Mouse (Mus musculus) gastrocnemius, adult 2 months (tissue): ENCODE data around the gene Prelp. TPM values are rescaled to one million over a fixed set of nuclear protein-coding genes. Genes with fewer than 3 reads are reported as not detected.

Source experiments
- DNase-seq: peaks from one replicate; pipeline ENCODE4 v3.0.0; 2022
- H3K27ac ChIP-seq: fragments of 200-600 bp; 2 replicates; pipeline ENCODE4 v1.8.1; 2022; ENCODE audit warnings: mild to moderate bottlenecking
- H3K4me3 ChIP-seq: fragments of 200-600 bp; 2 replicates; pipeline ENCODE4 v1.8.1; 2022; ENCODE audit warnings: mild to moderate bottlenecking, moderate library complexity
- CTCF ChIP-seq: fragments of 200-600 bp; IDR thresholded peaks from 2 replicates; pipeline ENCODE4 v1.8.1; 2022; ENCODE audit warnings: antibody characterized with exemption, mild to moderate bottlenecking, moderate library complexity
- intact Hi-C: fragments of 180-260 bp; cut with DNase I; formaldehyde crosslinking; loops from one replicate; pipeline ENCODE4 v1.15.1; 2025
- total RNA-seq, 2 experiments: library from RNA; stranded (reverse); gene quantifications; 2 replicates each; pipeline ENCODE4 v1.2.3; 2021

The Prelp gene
- total RNA-seq, 2 experiments from 2014 or later: 19.5 to 66.5 TPM

GRCm38 (mm10) chr1:133908659-133909575 lies 12.3 kb downstream of the Prelp start:
- peak; percentile 67 for DNase-seq
- intact Hi-C loops: no loop called here
- TF ChIP-seq CTCF: no peak
- Histone ChIP-seq H3K27ac (peak overlapping the region; percentile 69), H3K4me3 (peak overlapping the region; percentile 71)

- peak; percentile 68 for DNase-seq
- no peak for TF ChIP-seq CTCF
- Histone ChIP-seq H3K27ac (peak within 1 kb of the TSS; percentile 69), H3K4me3 (peak within 1 kb of the TSS; percentile 71)
- intact Hi-C loops: no loop called here
Observed at GRCm38 (mm10) chr1:133907949-133908658, 13.1 kb downstream of the Prelp start, which contains the start of gene Optc. Gene Optc, minus strand, starts transcription at chr1:133907999.

DNA sequence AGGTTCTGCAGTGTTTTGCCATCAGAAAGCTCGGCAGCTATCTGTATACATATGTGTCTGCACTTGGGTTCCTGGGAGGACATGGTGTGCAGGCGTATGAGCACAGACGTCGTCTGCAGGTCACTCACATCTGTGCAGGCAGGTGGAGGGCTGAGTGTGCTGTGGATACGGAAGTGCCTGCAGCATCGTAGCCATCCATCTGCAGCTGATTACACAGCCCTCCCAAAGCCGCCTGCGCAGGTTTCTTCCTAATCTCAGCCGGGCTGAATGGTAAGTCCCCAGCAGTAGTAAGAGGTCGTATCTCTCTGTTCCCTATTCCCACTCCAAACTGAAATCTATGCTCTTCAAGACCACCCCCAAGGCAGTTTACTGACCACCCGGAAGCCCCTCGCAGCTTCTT lies 14.8 kb downstream of the Prelp start:
- Histone ChIP-seq H3K4me3 (no peak overlapping the region), H3K27ac (no peak overlapping the region)
- intact Hi-C loops: no loop called here
- no peak for DNase-seq
- no peak for TF ChIP-seq CTCF

DNA sequence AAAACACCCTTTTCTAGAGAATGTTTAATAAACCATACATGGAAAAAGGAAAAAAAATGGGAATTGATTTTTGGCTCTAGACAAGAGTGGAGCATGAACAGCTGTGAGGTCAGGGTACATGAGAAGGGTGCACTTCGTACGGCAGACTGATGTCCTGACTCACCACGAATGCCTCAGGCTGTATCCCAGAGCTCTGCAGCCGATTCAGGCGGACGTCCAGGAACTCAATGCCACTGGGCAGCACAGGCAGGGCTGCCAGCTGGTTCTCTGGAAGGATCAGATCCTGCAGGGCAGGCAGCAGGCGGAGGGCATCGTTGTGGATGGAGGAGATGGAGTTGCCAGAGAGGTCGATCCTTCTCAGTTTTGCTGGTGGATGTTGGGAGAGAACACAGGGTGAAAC lies 20.4 kb downstream of the Prelp start:
- Histone ChIP-seq H3K27ac (no peak overlapping the region), H3K4me3 (no peak overlapping the region)
- intact Hi-C loops: no loop called here
- DNase-seq: peak; percentile 68
- no peak for TF ChIP-seq CTCF

- DNase-seq: no peak
Observed at GRCm38 (mm10) chr1:133899043-133899542, 22.1 kb downstream of the Prelp start.

GRCm38 (mm10) chr1:133897293-133897692 lies 23.9 kb downstream of the Prelp start:
- Histone ChIP-seq H3K4me3 (no peak overlapping the region), H3K27ac (no peak overlapping the region)
- intact Hi-C loops: no loop called here
- DNase-seq: no peak
- no peak for TF ChIP-seq CTCF

More at GRCm38 (mm10) chr1:133899043-133899542, 22.1 kb downstream of the Prelp start:
- Histone ChIP-seq H3K4me3 (no peak overlapping the region), H3K27ac (no peak overlapping the region)
- intact Hi-C loops: no loop called here
- TF ChIP-seq CTCF: no peak

DNA sequence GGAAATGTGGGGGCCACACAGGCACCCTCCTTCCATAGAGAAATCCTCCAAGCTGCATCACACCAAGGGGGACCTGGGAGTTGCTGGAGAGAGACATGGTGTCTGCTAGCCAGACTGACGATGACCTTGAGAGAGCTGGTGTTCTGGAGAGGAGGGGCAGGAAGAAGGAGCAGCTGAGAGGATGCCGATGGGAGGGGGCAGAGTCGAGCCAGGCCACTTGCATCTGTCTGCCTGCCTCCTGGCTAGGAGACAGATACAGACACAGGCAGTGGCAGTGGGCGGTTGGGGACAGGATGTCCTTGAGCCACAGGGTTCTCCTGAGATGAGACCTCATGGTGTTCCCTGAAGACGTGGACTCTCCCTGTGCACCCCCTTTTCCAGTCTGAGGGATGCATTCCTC lies 29.7 kb downstream of the Prelp start:
- H3K27ac ChIP-seq: peak overlapping the region; percentile 75
- DNase-seq: peak; percentile 66
- TF ChIP-seq CTCF: no peak
- intact Hi-C loops: no loop called here
- H3K4me3 ChIP-seq: no peak overlapping the region

DNA sequence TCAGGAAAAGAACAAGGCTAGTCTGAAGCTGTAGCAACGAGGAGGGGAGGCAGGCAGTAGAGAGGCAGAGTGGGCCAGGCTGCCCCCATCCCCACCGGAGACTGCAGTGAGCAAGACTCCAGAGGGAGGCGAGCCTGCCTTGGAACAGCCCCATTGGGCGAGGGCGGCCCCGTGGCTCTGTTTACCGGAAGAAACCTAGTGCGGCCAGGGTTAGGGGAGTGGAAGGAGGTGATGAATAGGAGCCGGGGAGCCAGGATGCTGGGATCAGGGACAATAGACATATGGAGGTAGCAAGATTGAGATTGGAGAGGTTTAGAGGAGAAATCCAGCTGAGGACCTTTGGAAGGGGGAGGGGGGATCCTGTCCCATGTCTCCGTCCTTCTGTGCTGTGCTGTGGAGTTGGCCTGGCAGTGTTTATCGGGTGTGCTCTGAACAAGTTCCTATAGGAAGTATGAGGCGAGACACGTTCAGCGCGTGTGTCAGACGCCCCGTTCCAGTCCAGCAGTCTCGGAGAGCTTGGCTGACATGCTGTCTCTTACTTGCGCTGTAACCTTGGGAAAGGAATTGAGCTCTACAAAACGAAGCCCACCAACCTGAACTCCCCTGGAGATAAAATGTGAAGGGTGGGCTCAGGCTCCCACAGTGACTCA lies 31.1 kb downstream of the Prelp start:
- no peak for TF ChIP-seq CTCF
- H3K27ac ChIP-seq: peak overlapping the region; percentile 40; the same call in 1 of the 2 replicates
- no peak for DNase-seq
- intact Hi-C loops: no loop called here
- H3K4me3 ChIP-seq: peak overlapping the region; percentile 38

DNA sequence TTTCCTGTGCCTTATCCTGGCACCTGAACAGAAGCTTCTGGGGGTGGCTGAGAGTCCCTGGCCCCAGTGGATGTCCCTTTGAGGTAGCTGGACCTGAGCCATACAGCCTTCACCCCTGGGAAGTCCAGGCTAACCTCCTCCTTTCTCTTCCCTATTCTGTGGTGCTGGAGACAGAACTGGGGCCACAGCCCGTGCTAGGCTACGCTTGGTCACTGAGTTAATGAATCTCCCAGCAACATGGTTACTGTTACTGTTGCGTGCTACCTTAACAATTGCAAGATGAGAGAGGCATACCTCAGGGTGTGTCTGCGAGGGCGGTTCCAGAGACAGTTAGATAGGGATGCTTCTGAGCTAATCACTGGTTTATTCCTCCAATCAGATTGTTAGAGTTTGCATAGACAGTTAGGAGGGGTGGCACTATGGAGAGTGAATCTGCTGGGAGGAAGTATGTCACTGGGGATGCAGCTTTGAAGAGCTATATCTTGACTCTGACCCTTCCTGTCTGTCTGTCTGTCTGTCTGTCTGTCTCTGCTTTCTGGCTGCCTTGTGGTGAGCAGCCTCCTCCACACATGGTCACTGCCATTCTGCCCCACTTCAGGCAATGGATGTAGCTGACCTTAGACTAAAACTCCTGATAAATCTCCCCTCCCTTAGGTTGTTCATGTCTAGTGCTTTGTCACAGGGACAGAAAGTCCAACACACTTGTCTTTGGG lies 33.5 kb downstream of the Prelp start:
- no peak for DNase-seq
- Histone ChIP-seq H3K27ac (no peak overlapping the region), H3K4me3 (no peak overlapping the region)
- intact Hi-C loops: no loop called here
- TF ChIP-seq CTCF: no peak

GRCm38 (mm10) chr1:133887044-133887443 lies 34.2 kb downstream of the Prelp start:
- TF ChIP-seq CTCF: no peak
- no peak for DNase-seq
- intact Hi-C loops: no loop called here
- Histone ChIP-seq H3K27ac (no peak overlapping the region), H3K4me3 (no peak overlapping the region)

DNA sequence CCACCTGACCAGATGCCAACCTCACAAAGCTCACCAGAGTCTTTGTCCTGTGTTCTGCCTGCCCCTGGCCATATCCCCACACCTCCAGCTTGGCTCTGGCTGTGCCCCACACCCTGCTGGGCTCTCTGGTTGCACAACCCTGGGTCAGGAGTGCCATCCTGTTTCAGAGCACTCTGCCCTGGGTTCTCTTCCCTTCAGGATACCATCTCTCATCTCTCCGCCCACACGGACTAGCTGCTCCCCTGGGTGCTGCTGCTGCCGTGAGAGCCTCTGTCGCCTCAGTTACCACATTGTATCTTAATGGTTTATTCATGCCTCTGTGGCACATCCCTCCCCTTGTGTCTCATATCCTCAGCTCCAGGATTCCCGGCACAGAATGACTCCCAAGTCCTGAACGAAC lies 34.8 kb downstream of the Prelp start:
- intact Hi-C loops: no loop called here
- TF ChIP-seq CTCF: no peak

GRCm38 (mm10) chr1:133885811-133886210 lies 35.4 kb downstream of the Prelp start:
- no peak for TF ChIP-seq CTCF
- Histone ChIP-seq H3K27ac (no peak overlapping the region), H3K4me3 (no peak overlapping the region)
- intact Hi-C loops: no loop called here
- no peak for DNase-seq

More for the DNA sequence above, 34.8 kb downstream of the Prelp start:
- no peak for DNase-seq
- no peak overlapping the region for H3K4me3 ChIP-seq
- H3K27ac ChIP-seq: no peak overlapping the region
